Mouse (Mus musculus) WW6 (cell line): ENCODE results near the gene Trmt10a.
"Not testable (repeated sequence)": the region's sequence is repeated elsewhere in the genome, so short reads cannot be mapped to it uniquely, and the experiment has no call there.

ENCODE experiments used
- DNase-seq: peaks from one replicate; pipeline ENCODE4 v3.0.0-alpha.2; 2013; ENCODE audit warnings: low read depth, low spot score

Trmt10a gene

GRCm38 (mm10) chr3:138133916-138134315, 9.3 kb upstream of the Trmt10a start:
- no peak for DNase-seq

- no peak for DNase-seq
Observed at GRCm38 (mm10) chr3:138134528-138134927, 8.7 kb upstream of the Trmt10a start.

GRCm38 (mm10) chr3:138138146-138138545, 5.1 kb upstream of the Trmt10a start:
- not testable (repeated sequence) for DNase-seq

GRCm38 (mm10) chr3:138139663-138140062, 3.6 kb upstream of the Trmt10a start:
- no peak for DNase-seq

- no peak for DNase-seq
Observed at GRCm38 (mm10) chr3:138142052-138142732, 1.1 kb upstream of the Trmt10a start.

GRCm38 (mm10) chr3:138142733-138143314, 424 bp upstream of the Trmt10a start:
- no peak for DNase-seq

- no peak for DNase-seq
Observed at GRCm38 (mm10) chr3:138144060-138144641, 903 bp downstream of the Trmt10a start.

GRCm38 (mm10) chr3:138144642-138145171, 1.5 kb downstream of the Trmt10a start, which contains the start of gene Mttp:
Gene Mttp (minus strand): TSS chr3:138144968.
- DNase-seq, result peak; percentile 38

- no peak for DNase-seq
Observed at GRCm38 (mm10) chr3:138148811-138149210, 5.6 kb downstream of the Trmt10a start.

- no peak for DNase-seq
Observed at GRCm38 (mm10) chr3:138155062-138155461, 11.8 kb downstream of the Trmt10a start.

GRCm38 (mm10) chr3:138156651-138157050, 13.4 kb downstream of the Trmt10a start:
- DNase-seq, result no peak

- DNase-seq, result no peak
Observed at GRCm38 (mm10) chr3:138161623-138162022, 18.4 kb downstream of the Trmt10a start.

- DNase-seq, result no peak
Observed at GRCm38 (mm10) chr3:138162553-138163183, 19.4 kb downstream of the Trmt10a start.

- DNase-seq, result no peak
Observed at GRCm38 (mm10) chr3:138173291-138173690, 30.0 kb downstream of the Trmt10a start.

- no peak for DNase-seq
Observed at GRCm38 (mm10) chr3:138175551-138175950, 32.3 kb downstream of the Trmt10a start.

- DNase-seq, result no peak
Observed at GRCm38 (mm10) chr3:138182019-138182418, 38.8 kb downstream of the Trmt10a start.

- DNase-seq, result no peak
Observed at GRCm38 (mm10) chr3:138183371-138183770, 40.1 kb downstream of the Trmt10a start.

GRCm38 (mm10) chr3:138185290-138185689, 42.0 kb downstream of the Trmt10a start:
- DNase-seq, result no peak

- no peak for DNase-seq
Observed at GRCm38 (mm10) chr3:138185995-138186930, 43.0 kb downstream of the Trmt10a start.

- DNase-seq, result no peak
Observed at GRCm38 (mm10) chr3:138192260-138192659, 49.0 kb downstream of the Trmt10a start.

GRCm38 (mm10) chr3:138193683-138194302, 50.5 kb downstream of the Trmt10a start, which contains the start of gene 4930579F01Rik:
Gene 4930579F01Rik (minus strand): TSS chr3:138193825.
- no peak for DNase-seq
